Mouse (Mus musculus): Measurements from ENCODE around the gene Ppp1r12a.

Gene Ppp1r12a

DNA sequence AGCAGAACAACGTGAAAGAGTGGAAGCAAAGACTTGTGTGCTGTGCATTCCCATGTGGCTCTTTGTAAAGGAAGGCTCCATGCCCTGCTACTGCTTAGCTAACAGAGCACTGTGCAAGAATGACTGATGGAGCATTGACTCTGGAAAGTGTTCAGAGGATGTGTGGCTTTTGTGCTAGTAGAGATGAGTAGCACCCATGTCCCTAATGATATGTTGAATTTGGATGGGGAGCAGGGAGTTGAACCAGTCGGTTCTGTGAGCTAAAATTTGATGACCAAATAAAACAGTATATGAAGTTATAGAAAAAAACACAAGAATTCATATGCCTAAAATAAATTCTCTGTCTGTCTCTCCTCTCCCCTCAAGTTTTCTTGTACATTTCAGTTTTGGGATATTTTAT, 13.9 kb downstream of the Ppp1r12a start:
- DNase-seq (ENCODE audit: low read depth, low spot score): no peak
- H3K36me3 ChIP-seq (ENCODE audit: control insufficient read depth, insufficient read depth, low read length, poor library complexity, severe bottlenecking): no peaks in the 10 kb centered on the region
- H3K27me3 ChIP-seq (ENCODE audit: control insufficient read depth, insufficient read depth, low read length, poor library complexity, severe bottlenecking): no peaks in the 10 kb centered on the region

DNA sequence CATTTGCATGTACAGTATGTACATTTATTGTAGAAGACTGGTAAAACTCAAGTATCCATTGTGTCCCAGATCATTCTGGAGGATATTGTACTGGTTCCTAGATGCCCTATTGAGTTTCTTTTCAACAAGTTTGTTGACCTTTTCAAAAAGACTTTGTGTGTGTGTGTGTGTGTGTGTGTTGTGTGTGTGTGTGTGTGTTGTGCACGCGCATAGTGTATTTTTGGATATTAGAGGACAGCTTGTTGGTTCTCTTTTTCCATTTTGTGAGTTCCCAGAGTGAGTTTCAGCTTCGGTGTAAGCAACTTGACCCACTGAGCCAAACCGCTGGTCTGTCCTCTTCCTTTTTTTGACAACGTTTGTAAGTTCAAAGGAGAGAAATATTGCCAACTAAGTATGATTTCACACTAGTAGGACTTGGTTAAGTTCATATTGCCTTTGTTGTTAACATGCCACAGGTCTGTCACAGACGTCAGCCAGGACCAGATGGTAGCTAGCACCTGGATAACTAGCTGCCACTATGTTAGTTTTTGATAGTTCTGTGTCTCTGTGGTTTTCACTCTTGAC, 16.4 kb downstream of the Ppp1r12a start:
- Histone ChIP-seq H3K27me3 (ENCODE audit: control insufficient read depth, insufficient read depth, low read length, poor library complexity, severe bottlenecking) (no peaks in the 10 kb centered on the region), H3K36me3 (ENCODE audit: control insufficient read depth, insufficient read depth, low read length, poor library complexity, severe bottlenecking) (no peaks in the 10 kb centered on the region)
- DNase-seq (ENCODE audit: low read depth, low spot score): peak; percentile 40

GRCm38 (mm10) chr10:108179404-108179803, 17.4 kb downstream of the Ppp1r12a start:
- H3K27me3 ChIP-seq (ENCODE audit: control insufficient read depth, insufficient read depth, low read length, poor library complexity, severe bottlenecking): no peaks in the 10 kb centered on the region
- H3K36me3 ChIP-seq (ENCODE audit: control insufficient read depth, insufficient read depth, low read length, poor library complexity, severe bottlenecking): no peaks in the 10 kb centered on the region
- DNase-seq (ENCODE audit: low read depth, low spot score): no peak

DNA sequence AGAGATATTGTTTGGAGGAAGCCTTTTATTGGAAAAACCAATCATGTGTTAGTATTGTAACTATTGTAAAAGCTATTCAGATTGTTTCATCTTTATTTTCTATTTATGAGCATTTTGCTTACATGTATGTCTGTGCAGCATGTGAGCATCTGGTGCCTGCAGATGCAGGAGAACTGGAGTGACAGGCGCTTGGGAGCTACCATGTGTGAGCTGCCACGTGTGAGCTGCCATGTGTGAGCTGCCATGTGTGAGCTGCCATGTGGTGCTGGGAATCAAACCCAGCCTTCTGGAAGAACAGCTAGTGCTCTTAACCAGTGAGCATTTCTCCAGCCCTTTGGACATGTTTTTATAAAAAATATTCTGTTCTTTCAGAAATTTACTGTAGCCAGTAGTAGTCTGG, 18.3 kb downstream of the Ppp1r12a start:
- no peak for DNase-seq (ENCODE audit: low read depth, low spot score)

DNA sequence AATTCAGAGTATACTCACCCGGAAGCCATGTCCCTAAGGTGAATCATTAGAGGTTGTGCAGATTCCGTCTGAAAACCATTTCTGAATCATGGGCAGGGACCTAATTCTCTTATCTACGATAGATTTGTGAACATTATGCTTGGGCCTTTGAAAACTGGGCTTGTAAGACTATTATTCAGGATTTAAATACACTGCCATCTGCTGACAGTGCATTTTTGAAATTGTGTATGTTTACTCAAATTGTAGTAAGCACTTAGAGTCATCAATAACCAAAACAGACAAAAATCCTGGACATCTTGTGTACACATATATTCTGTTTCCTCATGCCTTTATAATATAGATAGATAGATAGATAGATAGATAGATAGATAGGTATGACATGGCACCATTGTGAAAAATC, 19.9 kb downstream of the Ppp1r12a start:
- Histone ChIP-seq H3K27me3 (ENCODE audit: control insufficient read depth, insufficient read depth, low read length, poor library complexity, severe bottlenecking) (no peaks in the 10 kb centered on the region), H3K36me3 (ENCODE audit: control insufficient read depth, insufficient read depth, low read length, poor library complexity, severe bottlenecking) (no peaks in the 10 kb centered on the region)
- DNase-seq (ENCODE audit: low read depth, low spot score): no peak

More for the DNA sequence above, 18.3 kb downstream of the Ppp1r12a start:
- H3K27me3 ChIP-seq (ENCODE audit: control insufficient read depth, insufficient read depth, low read length, poor library complexity, severe bottlenecking): no peaks in the 10 kb centered on the region
- no peaks in the 10 kb centered on the region for H3K36me3 ChIP-seq (ENCODE audit: control insufficient read depth, insufficient read depth, low read length, poor library complexity, severe bottlenecking)

GRCm38 (mm10) chr10:108182386-108182785, 20.4 kb downstream of the Ppp1r12a start:
- Histone ChIP-seq H3K36me3 (ENCODE audit: control insufficient read depth, insufficient read depth, low read length, poor library complexity, severe bottlenecking) (no peaks in the 10 kb centered on the region), H3K27me3 (ENCODE audit: control insufficient read depth, insufficient read depth, low read length, poor library complexity, severe bottlenecking) (no peaks in the 10 kb centered on the region)
- no peak for DNase-seq (ENCODE audit: low read depth, low spot score)

- no peaks in the 10 kb centered on the region for H3K27me3 ChIP-seq (ENCODE audit: control insufficient read depth, insufficient read depth, low read length, poor library complexity, severe bottlenecking)
- DNase-seq (ENCODE audit: low read depth, low spot score): no peak
- 0 out of 2 replicates have a peak, but pooled peaks cover 2% of the 10 kb centered on the region for H3K36me3 ChIP-seq (ENCODE audit: control insufficient read depth, insufficient read depth, low read length, poor library complexity, severe bottlenecking)
Observed at GRCm38 (mm10) chr10:108184763-108185162, 22.8 kb downstream of the Ppp1r12a start.

DNA sequence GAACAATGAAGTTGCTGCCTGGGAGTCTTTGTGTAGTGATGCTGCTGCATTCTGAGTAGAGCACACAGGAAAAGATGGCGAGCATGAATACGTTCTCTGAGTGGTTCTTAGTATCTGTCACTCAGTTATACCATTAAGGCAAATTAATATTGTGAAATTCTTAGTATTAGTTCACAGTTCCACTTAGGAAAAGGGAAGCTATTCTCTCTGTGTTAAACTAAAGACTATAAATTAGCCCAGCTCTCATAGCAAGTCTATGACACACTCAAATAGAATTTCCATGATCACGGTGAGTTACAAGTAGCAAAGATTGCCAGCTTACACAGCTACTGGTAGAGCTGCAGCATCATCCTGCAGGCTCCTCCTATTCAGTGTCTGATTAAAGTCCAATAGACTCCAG, 23.3 kb downstream of the Ppp1r12a start:
- DNase-seq (ENCODE audit: low read depth, low spot score): no peak
- Histone ChIP-seq H3K27me3 (ENCODE audit: control insufficient read depth, insufficient read depth, low read length, poor library complexity, severe bottlenecking) (no peaks in the 10 kb centered on the region), H3K36me3 (ENCODE audit: control insufficient read depth, insufficient read depth, low read length, poor library complexity, severe bottlenecking) (0 out of 2 replicates have a peak, but pooled peaks cover 2% of the 10 kb centered on the region)

GRCm38 (mm10) chr10:108189303-108189702, 27.3 kb downstream of the Ppp1r12a start:
- no peak for DNase-seq (ENCODE audit: low read depth, low spot score)
- H3K36me3 ChIP-seq (ENCODE audit: control insufficient read depth, insufficient read depth, low read length, poor library complexity, severe bottlenecking): 0 out of 2 replicates have a peak, but pooled peaks cover 2% of the 10 kb centered on the region
- H3K27me3 ChIP-seq (ENCODE audit: control insufficient read depth, insufficient read depth, low read length, poor library complexity, severe bottlenecking): no peaks in the 10 kb centered on the region

DNA sequence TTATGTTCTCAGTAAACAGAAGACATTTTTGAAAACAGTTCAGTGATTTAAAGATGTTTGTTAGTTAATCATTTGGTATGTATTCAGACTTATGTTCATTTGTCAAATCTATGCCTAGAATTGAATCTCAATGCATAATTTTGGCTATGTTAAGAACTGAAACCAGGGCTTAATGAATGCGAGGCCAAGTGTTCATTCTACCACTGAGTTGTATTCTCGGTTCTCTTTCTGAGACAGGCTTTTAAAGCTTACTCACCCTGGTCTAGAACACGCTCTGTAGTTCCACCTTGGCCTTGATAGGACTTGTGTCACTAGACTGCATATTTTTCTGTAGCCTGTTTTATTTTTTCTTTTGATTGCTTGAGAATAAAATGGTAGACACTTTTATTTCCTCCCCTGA, 28.0 kb downstream of the Ppp1r12a start:
- Histone ChIP-seq H3K36me3 (ENCODE audit: control insufficient read depth, insufficient read depth, low read length, poor library complexity, severe bottlenecking) (0 out of 2 replicates have a peak, but pooled peaks cover 2% of the 10 kb centered on the region), H3K27me3 (ENCODE audit: control insufficient read depth, insufficient read depth, low read length, poor library complexity, severe bottlenecking) (no peaks in the 10 kb centered on the region)
- peak; percentile 68 for DNase-seq (ENCODE audit: low read depth, low spot score)

GRCm38 (mm10) chr10:108190626-108191025, 28.6 kb downstream of the Ppp1r12a start:
- peak; percentile 22 for DNase-seq (ENCODE audit: low read depth, low spot score)
- Histone ChIP-seq H3K36me3 (ENCODE audit: control insufficient read depth, insufficient read depth, low read length, poor library complexity, severe bottlenecking) (0 out of 2 replicates have a peak, but pooled peaks cover 2% of the 10 kb centered on the region), H3K27me3 (ENCODE audit: control insufficient read depth, insufficient read depth, low read length, poor library complexity, severe bottlenecking) (no peaks in the 10 kb centered on the region)

DNA sequence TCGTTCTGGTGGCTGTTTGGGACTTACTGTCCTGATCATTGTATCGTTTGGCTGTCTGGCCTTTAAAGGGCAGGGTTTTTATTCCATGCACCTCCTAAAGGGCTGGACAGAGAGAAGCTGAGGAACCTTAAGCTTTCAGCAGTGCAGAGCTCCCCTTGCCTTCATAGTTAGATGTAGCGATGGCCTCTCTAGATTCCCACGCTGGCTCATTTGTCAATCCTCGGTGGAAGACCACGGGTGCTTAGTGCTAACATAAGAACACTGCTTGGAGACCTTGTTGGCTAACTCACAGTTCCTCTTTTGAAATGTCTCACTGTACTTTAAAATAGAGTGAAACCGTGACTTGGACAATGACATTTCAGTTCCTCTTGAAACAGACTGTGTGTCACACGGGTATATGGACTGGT, 29.4 kb downstream of the Ppp1r12a start:
- Histone ChIP-seq H3K36me3 (ENCODE audit: control insufficient read depth, insufficient read depth, low read length, poor library complexity, severe bottlenecking) (0 out of 2 replicates have a peak, but pooled peaks cover 2% of the 10 kb centered on the region), H3K27me3 (ENCODE audit: control insufficient read depth, insufficient read depth, low read length, poor library complexity, severe bottlenecking) (no peaks in the 10 kb centered on the region)
- peak; percentile 84 for DNase-seq (ENCODE audit: low read depth, low spot score)

DNA sequence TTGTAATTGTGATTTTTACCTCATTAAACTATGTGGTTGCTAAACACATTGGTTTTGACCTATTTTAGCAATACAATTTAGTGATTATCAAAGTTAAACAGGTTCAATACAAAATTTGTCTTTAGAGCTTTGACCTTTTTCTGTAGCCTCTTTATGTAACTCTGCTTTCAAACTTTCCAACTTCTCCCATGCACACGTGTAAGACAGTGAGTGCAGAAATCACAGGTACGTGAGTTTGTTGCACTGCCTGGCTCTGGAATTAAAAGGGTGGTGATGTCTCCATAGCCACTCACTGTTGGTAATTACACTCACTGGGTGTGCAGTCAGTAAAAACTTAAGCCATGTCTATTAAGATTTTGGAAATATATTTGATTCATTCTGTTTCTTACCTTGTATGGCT, 30.3 kb downstream of the Ppp1r12a start:
- no peak for DNase-seq (ENCODE audit: low read depth, low spot score)
- Histone ChIP-seq H3K27me3 (ENCODE audit: control insufficient read depth, insufficient read depth, low read length, poor library complexity, severe bottlenecking) (no peaks in the 10 kb centered on the region), H3K36me3 (ENCODE audit: control insufficient read depth, insufficient read depth, low read length, poor library complexity, severe bottlenecking) (0 out of 2 replicates have a peak, but pooled peaks cover 2% of the 10 kb centered on the region)

- no peak for DNase-seq (ENCODE audit: low read depth, low spot score)
- Histone ChIP-seq H3K36me3 (ENCODE audit: control insufficient read depth, insufficient read depth, low read length, poor library complexity, severe bottlenecking) (no peaks in the 10 kb centered on the region), H3K27me3 (ENCODE audit: control insufficient read depth, insufficient read depth, low read length, poor library complexity, severe bottlenecking) (no peaks in the 10 kb centered on the region)
Observed at GRCm38 (mm10) chr10:108196124-108196523, 34.1 kb downstream of the Ppp1r12a start.

DNA sequence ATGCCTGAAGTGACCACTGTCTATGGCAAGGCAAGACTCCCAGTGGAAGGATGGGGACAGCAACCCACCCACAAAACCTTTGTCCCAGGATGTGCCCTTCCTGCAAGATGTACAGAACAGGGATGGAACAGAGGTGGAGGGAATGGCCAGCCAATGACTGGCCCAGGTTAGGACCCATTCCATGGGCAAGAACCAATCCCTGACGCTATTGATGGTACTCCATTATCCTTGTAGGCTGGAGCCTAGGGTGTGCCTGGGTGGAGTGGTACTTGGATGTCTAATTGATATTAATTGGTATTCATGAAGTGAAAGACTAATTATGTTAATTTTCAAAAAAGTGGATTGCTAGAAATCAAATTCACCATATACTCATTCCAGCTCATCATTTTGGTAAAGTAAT, 35.5 kb downstream of the Ppp1r12a start:
- DNase-seq (ENCODE audit: low read depth, low spot score): no peak

DNA sequence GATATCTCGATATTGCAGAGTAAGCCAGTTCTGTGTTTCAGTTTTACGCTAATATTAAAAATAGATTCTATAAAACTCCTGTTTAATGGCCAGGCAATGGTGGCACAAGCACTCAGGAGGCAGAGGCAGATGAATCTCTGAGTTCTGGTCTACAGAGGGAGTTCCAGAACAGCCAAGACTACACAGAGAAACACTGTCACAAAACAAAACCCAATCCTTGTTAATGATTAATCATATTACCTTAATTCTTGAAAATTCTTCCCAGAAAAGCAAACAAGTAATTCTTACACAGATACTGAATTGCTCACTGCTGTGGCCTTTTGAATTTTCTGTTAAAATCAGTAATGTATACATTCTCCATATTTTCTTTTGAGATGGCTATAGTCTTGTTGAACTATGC, 37.0 kb downstream of the Ppp1r12a start:
- no peaks in the 10 kb centered on the region for H3K36me3 ChIP-seq (ENCODE audit: control insufficient read depth, insufficient read depth, low read length, poor library complexity, severe bottlenecking)
- no peaks in the 10 kb centered on the region for H3K27me3 ChIP-seq (ENCODE audit: control insufficient read depth, insufficient read depth, low read length, poor library complexity, severe bottlenecking)
- no peak for DNase-seq (ENCODE audit: low read depth, low spot score)

More for the DNA sequence above, 35.5 kb downstream of the Ppp1r12a start:
- Histone ChIP-seq H3K36me3 (ENCODE audit: control insufficient read depth, insufficient read depth, low read length, poor library complexity, severe bottlenecking) (no peaks in the 10 kb centered on the region), H3K27me3 (ENCODE audit: control insufficient read depth, insufficient read depth, low read length, poor library complexity, severe bottlenecking) (no peaks in the 10 kb centered on the region)

Data from splenic B cell, adult 2 months (primary cell).